Mouse (Mus musculus): ENCODE results near the gene Rmnd5a. TPM values are rescaled to one million over a fixed set of nuclear protein-coding genes. Genes with fewer than 3 reads are reported as not detected.

The Rmnd5a gene
- total RNA-seq, 2 experiments from 2014 or later = 101 to 103 TPM

DNA sequence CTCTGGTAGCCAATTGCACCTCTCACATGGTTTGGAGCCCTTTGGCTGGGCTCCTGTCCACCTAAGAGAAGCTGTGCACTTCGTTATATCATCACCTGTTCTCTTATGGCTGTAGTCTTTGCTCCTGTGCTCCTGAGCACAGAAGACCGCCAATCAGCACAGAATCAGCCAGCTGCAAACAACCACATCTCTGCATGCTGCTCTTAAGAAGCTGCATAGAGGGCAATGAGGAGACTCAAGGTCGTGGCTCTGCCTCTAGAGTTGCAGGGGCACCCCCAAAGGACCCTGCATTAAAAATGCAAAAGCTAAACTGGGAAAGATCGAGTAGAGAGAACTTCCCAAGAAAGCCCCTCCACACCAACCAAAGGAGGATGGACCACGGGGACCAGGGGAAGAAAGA, 79.7 kb downstream of the Rmnd5a start:
- no peak for DNase-seq (ENCODE audit: extremely low spot score in 1 of 2, low spot score in 2 of 2)
- intact Hi-C loops (cut with DNase I) = no loop called here
- H3K27ac ChIP-seq = no peak overlapping the region
- no peak overlapping the region for H3K4me3 ChIP-seq
- no peak for TF ChIP-seq CTCF (IDR thresholded peaks at IDR 0.05)

GRCm38 (mm10) chr6:71360221-71360620, 80.2 kb downstream of the Rmnd5a start:
- no peak for TF ChIP-seq CTCF (IDR thresholded peaks at IDR 0.05)
- H3K4me3 ChIP-seq = no peak overlapping the region
- DNase-seq (ENCODE audit: extremely low spot score in 1 of 2, low spot score in 2 of 2) = no peak

DNA sequence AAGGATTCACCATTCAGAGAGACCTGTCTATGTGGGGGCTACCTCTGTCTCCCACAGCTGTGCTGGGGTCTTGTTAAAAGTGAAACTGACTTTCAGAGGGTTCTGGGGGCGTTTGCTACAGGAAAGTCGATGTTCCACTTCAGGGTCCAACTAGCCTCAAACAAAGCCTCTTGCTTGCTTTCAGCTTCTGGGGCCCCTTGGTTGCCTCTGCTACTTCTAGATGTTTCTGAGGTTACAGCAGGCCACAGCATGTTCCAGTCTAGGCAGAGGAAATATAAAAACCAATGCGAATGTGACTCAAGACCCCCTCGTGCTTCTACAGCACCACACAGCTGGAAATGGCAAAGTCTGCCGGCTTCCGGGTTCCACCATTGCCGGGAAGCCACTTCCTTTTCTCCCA, 82.9 kb downstream of the Rmnd5a start:
- no peak overlapping the region for H3K27ac ChIP-seq
- DNase-seq (ENCODE audit: extremely low spot score in 1 of 2, low spot score in 2 of 2) = no peak
- no peak for TF ChIP-seq CTCF (IDR thresholded peaks at IDR 0.05)
- H3K4me3 ChIP-seq = no peak overlapping the region
- intact Hi-C loops (cut with DNase I) = no loop called here

More at GRCm38 (mm10) chr6:71360221-71360620, 80.2 kb downstream of the Rmnd5a start:
- intact Hi-C loops (cut with DNase I) = no loop called here
- no peak overlapping the region for H3K27ac ChIP-seq

DNA sequence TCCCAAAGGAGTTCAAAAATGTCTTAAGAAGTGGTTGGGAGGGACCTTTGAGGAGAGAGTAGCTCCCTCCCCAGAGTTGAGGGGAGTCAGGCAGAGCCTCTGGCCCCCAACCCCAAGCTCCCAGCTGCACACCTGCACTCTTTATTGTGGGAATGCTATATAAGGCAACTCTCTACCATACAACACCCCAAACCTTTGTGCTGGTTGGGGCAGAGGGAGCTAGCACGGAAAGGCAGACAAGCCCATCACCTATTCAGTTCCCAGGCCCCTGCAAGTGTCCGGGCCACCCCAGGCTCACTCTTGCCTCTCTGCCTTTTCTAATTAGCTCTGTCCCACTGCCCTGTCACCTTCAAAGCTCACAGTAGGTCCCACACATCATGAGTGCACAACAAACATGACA, 86.7 kb downstream of the Rmnd5a start:
- DNase-seq (ENCODE audit: extremely low spot score in 1 of 2, low spot score in 2 of 2) = no peak
- no peak for TF ChIP-seq CTCF (IDR thresholded peaks at IDR 0.05)
- H3K27ac ChIP-seq = no peak overlapping the region
- no peak overlapping the region for H3K4me3 ChIP-seq
- intact Hi-C loops (cut with DNase I) = no loop called here

GRCm38 (mm10) chr6:71352866-71353427, 87.5 kb downstream of the Rmnd5a start:
- H3K4me3 ChIP-seq = no peak overlapping the region
- DNase-seq (ENCODE audit: extremely low spot score in 1 of 2, low spot score in 2 of 2) = no peak
- intact Hi-C loops (cut with DNase I) = no loop called here
- no peak overlapping the region for H3K27ac ChIP-seq
- no peak for TF ChIP-seq CTCF (IDR thresholded peaks at IDR 0.05)

- no peak for TF ChIP-seq CTCF (IDR thresholded peaks at IDR 0.05)
- no peak overlapping the region for H3K27ac ChIP-seq
- intact Hi-C loops (cut with DNase I) = no loop called here
- H3K4me3 ChIP-seq = no peak overlapping the region
- no peak for DNase-seq (ENCODE audit: extremely low spot score in 1 of 2, low spot score in 2 of 2)
These were observed 88.2 kb downstream of the Rmnd5a start for GRCm38 (mm10) chr6:71352201-71352600.

GRCm38 (mm10) chr6:71351201-71351600, 89.2 kb downstream of the Rmnd5a start:
- no peak overlapping the region for H3K27ac ChIP-seq
- TF ChIP-seq CTCF (IDR thresholded peaks at IDR 0.05) = no peak
- DNase-seq (ENCODE audit: extremely low spot score in 1 of 2, low spot score in 2 of 2) = no peak
- no peak overlapping the region for H3K4me3 ChIP-seq
- intact Hi-C loops (cut with DNase I) = no loop called here

GRCm38 (mm10) chr6:71348006-71348405, 92.4 kb downstream of the Rmnd5a start:
- TF ChIP-seq CTCF (IDR thresholded peaks at IDR 0.05) = no peak
- intact Hi-C loops (cut with DNase I) = no loop called here

GRCm38 (mm10) chr6:71341179-71341578, 99.3 kb downstream of the Rmnd5a start:
- intact Hi-C loops (cut with DNase I) = no loop called here
- H3K4me3 ChIP-seq = no peak overlapping the region
- no peak for TF ChIP-seq CTCF (IDR thresholded peaks at IDR 0.05)
- no peak for DNase-seq (ENCODE audit: extremely low spot score in 1 of 2, low spot score in 2 of 2)
- no peak overlapping the region for H3K27ac ChIP-seq

More at GRCm38 (mm10) chr6:71348006-71348405, 92.4 kb downstream of the Rmnd5a start:
- Histone ChIP-seq H3K27ac (no peak overlapping the region), H3K4me3 (no peak overlapping the region)
- DNase-seq (ENCODE audit: extremely low spot score in 1 of 2, low spot score in 2 of 2) = no peak

GRCm38 (mm10) chr6:71339351-71339750, 101.1 kb downstream of the Rmnd5a start:
- TF ChIP-seq CTCF (IDR thresholded peaks at IDR 0.05) = no peak
- intact Hi-C loops (cut with DNase I) = no loop called here
- Histone ChIP-seq H3K27ac (no peak overlapping the region), H3K4me3 (no peak overlapping the region)
- no peak for DNase-seq (ENCODE audit: extremely low spot score in 1 of 2, low spot score in 2 of 2)

GRCm38 (mm10) chr6:71338941-71339340, 101.5 kb downstream of the Rmnd5a start:
- DNase-seq (ENCODE audit: extremely low spot score in 1 of 2, low spot score in 2 of 2) = no peak
- no peak overlapping the region for H3K4me3 ChIP-seq
- TF ChIP-seq CTCF (IDR thresholded peaks at IDR 0.05) = no peak
- intact Hi-C loops (cut with DNase I) = no loop called here
- no peak overlapping the region for H3K27ac ChIP-seq

Other genes with a start within 250 kb of the Rmnd5a start
- gene Fabp1, start 240.8 kb downstream of the Rmnd5a start, total RNA-seq (2021) = not detected
- 10 to 100 TPM; 12.2 to 13.1 TPM for gene Krcc1, start 169.0 kb downstream of the Rmnd5a start, total RNA-seq (2021)
- under 1 TPM; 0.61 to 0.72 TPM for gene Smyd1, start 118.4 kb downstream of the Rmnd5a start, total RNA-seq (2021)
- not detected for gene Cd8b1, start 117.8 kb downstream of the Rmnd5a start, total RNA-seq (2021)
- gene Cd8a, start 67.2 kb downstream of the Rmnd5a start, total RNA-seq (2021) = not detected
- 10 to 100 TPM; 50.9 to 54.8 TPM for gene Rnf103, start 53.3 kb upstream of the Rmnd5a start, total RNA-seq (2021)
- gene Chmp3, start 103.2 kb upstream of the Rmnd5a start, total RNA-seq (2021) = 100 to 1,000 TPM in 1 of 2 experiments, 10 to 100 TPM in 1; 100.0 to 109 TPM
- gene Kdm3a, start 192.4 kb upstream of the Rmnd5a start, total RNA-seq (2021) = 10 to 100 TPM; 48.9 to 53.7 TPM

All from left cerebral cortex, adult 2 months (tissue).